Mouse (Mus musculus): Measurements from ENCODE around the gene Rad9b.

DNA sequence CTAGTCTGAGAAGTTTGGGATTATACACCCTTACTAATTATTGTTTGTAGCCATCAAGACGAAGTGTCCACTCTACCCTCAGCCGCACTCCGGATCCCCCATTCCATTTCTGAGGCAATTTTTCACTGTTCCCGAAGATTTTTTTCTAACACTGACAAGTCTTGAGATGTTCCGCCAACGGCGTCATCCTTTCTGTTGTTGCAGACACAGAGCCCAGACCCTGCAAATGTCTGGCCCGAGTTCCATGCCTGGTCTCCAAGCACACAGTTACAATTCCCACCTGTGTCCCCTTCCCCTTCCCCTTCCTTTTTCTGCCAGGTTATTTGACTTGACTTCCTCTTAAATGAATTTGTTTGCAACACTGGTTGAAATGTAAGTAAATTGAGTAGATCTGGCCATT, 45.8 kb upstream of the Rad9b start:
- TF ChIP-seq POLR2A (IDR thresholded peaks at IDR 0.05; ENCODE audit: borderline replicate concordance, extremely low read depth, low read depth, low read length): no peak
- no peak for TF ChIP-seq CTCF (IDR thresholded peaks at IDR 0.05; ENCODE audit: insufficient read depth, low read length)
